Comparison of ENCODE assay signal across 7 mouse cellular contexts in the genomic region with DNA sequence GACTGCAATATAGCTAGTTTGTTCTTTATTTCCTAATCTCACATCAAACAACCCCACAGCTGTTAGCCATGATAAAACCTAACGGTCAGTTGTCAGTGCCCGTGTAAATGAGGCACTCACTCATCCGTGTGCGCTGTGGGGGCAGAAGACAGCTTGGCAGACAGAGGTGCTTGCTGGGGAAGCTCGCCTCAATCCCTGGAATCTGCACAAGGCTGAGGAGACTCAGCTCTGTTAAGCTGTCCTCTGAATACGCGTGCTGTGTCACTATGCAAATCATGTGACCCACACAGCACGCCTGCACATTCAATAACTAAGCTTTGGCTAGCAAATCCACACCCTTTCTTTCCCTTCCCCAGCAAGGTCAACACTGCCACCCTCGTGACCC. TPM values are rescaled to one million over a fixed set of nuclear protein-coding genes. Genes with fewer than 3 reads are reported as not detected.
DNase-seq lines count a peak whose midpoint lies in the region; ATAC-seq lines count a peak whose summit lies in the region.

No protein-coding gene starts in this region.

- no peak overlapping the region for H3K4me3 ChIP-seq in forebrain, embryonic 16.5 days (replicated peaks; ENCODE audit: low read length)
- no peak overlapping the region for H3K4me3 ChIP-seq in neural tube, embryonic 13.5 days

- H3K36me3 ChIP-seq in forebrain, embryonic 16.5 days (ENCODE audit: control insufficient read depth, insufficient read depth): no peaks in the 10 kb centered on the region
- no peaks in the 10 kb centered on the region for H3K36me3 ChIP-seq in neural tube, embryonic 13.5 days

- no peaks in the 10 kb centered on the region for H3K9me3 ChIP-seq in forebrain, embryonic 16.5 days (ENCODE audit: control insufficient read depth, low read length)
- no peaks in the 10 kb centered on the region for H3K9me3 ChIP-seq in neural tube, embryonic 13.5 days

- peak; percentile 37 to 39 for DNase-seq in right cerebral cortex, adult 2 months (ENCODE audit: low spot score in 2 of 2)
- no peak for DNase-seq in right cerebral cortex, postnatal 4 days
- DNase-seq in kidney, postnatal 14 days: peak; percentile 35
- DNase-seq in spleen, postnatal 14 days (ENCODE audit: low spot score in 2 of 2): no peak
- DNase-seq in thymus, postnatal 10 days (ENCODE audit: low spot score in 2 of 2): no peak

- H3K9ac ChIP-seq in forebrain, embryonic 16.5 days (replicated peaks; ENCODE audit: low read depth, low read length): no peak overlapping the region
- 0 out of 2 replicates have a peak overlapping the region, but pooled peaks have one; percentile 3 for H3K9ac ChIP-seq in neural tube, embryonic 13.5 days

- no peak overlapping the region for H3K27ac ChIP-seq in forebrain, embryonic 16.5 days (ENCODE audit: low read length)
- 0 out of 2 replicates have a peak overlapping the region, but pooled peaks have one; percentile 46 for H3K27ac ChIP-seq in neural tube, embryonic 13.5 days (replicated peaks)

- 32% methylated on average over 9 of the region's 9 CpGs for WGBS in forebrain, embryonic 16.5 days
- 49% methylated on average over 9 of the region's 9 CpGs for WGBS in neural tube, embryonic 13.5 days

- H3K27me3 ChIP-seq in forebrain, embryonic 16.5 days (replicated peaks; ENCODE audit: control insufficient read depth, insufficient read depth, low read length): no peaks in the 10 kb centered on the region
- H3K27me3 ChIP-seq in neural tube, embryonic 13.5 days: no peaks in the 10 kb centered on the region

- ATAC-seq in forebrain, embryonic 16.5 days: peak; percentile 49
- ATAC-seq in neural tube, embryonic 13.5 days (ENCODE audit: low read depth): no peak

- H3K4me1 ChIP-seq in forebrain, embryonic 16.5 days (replicated peaks; ENCODE audit: control insufficient read depth, insufficient read depth, low read length): 0 out of 2 replicates have a peak, but pooled peaks cover 5% of the 10 kb centered on the region
- H3K4me1 ChIP-seq in neural tube, embryonic 13.5 days (replicated peaks): peaks cover 36% of the 10 kb centered on the region

- no peak overlapping the region for H3K4me2 ChIP-seq in forebrain, embryonic 16.5 days (ENCODE audit: low read length)
- no peak overlapping the region for H3K4me2 ChIP-seq in neural tube, embryonic 13.5 days

RNA-seq across cellular contexts. Expression of gene Zdhhc17, which starts 17.9 kb away (rescaled TPM):
- polyA plus RNA-seq in forebrain, embryonic 16.5 days (2015; fragmentation: Nextera tagmentation; extraction: Ambion mirVana): 60.7 and 63.6 TPM in 2 replicates
- 47.2 and 54.5 TPM in 2 replicates for polyA plus RNA-seq in neural tube, embryonic 13.5 days (2015; fragmentation: Nextera tagmentation; extraction: Ambion mirVana)

Comparison
In these comparisons a context has a peak if more than half of its experiments do, and no peak if none do; other contexts are left out.
1. DNase-seq: peak in right cerebral cortex, adult 2 months (2 of 2) and kidney, postnatal 14 days (single experiment); none in right cerebral cortex, postnatal 4 days (single experiment), spleen, postnatal 14 days (0 of 2) and thymus, postnatal 10 days (0 of 2).